Mouse (Mus musculus) brain, embryonic 14.5 days (tissue): ENCODE results near the gene Kcnma1.

ENCODE experiments used
- CTCF ChIP-seq: fragments of 200-500 bp; IDR thresholded peaks from 2 replicates; pipeline ENCODE4 v1.5.1; 2012; ENCODE audit warnings: inconsistent platforms, mild to moderate bottlenecking, moderate library complexity, borderline replicate concordance; ENCODE audit not compliant: insufficient read depth, insufficient read length; ENCODE audit errors: extremely low read depth
- POLR2A ChIP-seq: fragments of 200-500 bp; IDR thresholded peaks from 2 replicates; pipeline ENCODE4 v1.6.1; 2012; ENCODE audit warnings: mild to moderate bottlenecking, inconsistent platforms, borderline replicate concordance; ENCODE audit not compliant: poor library complexity, insufficient read depth, insufficient read length, severe bottlenecking; ENCODE audit errors: extremely low read depth

DNA sequence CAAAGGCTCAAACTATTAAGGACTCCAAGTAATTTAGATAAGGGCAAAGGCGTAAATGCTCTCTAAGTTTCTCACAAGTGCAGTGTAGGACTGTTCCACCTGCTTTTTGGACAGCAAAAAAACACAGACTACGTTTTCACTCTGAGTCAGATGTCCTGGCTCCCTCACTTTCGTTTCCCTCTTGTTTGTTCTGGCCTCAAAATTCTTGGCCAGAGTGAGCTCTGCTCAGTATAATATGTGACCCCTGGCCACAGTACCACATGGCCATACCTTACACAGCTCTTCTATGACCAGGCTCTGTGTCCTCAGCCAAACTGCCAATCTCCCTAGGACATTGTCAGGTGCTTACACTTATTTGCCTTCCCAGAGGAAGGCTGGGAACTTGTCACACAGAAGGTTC, 241.6 kb downstream of the Kcnma1 start:
- TF ChIP-seq CTCF (no peak), POLR2A (no peak)
